Mouse (Mus musculus): ENCODE results near the gene Rad9b. TPM values are rescaled to one million over a fixed set of nuclear protein-coding genes. Genes with fewer than 3 reads are reported as not detected.

Rad9b gene
- total and polyA plus RNA-seq, 3 experiments, result 9.0 to 10.4 (median 10.3) TPM

- Histone ChIP-seq H3K27me3 (replicated peaks) (no peaks in the 10 kb centered on the region), H3K27ac (ENCODE audit: insufficient read depth, low read depth) (no peak overlapping the region), H3K9me3 (replicated peaks; ENCODE audit: low read length) (peaks cover 9% of the 10 kb centered on the region), H3K79me2 (replicated peaks; ENCODE audit: control insufficient read depth, extremely low read depth, insufficient read depth, poor library complexity, severe bottlenecking) (no peaks in the 10 kb centered on the region), H3K4me2 (ENCODE audit: insufficient read depth, low read depth, poor library complexity, severe bottlenecking) (no peak overlapping the region), H3K4me3 (replicated peaks in 1 of 3; ENCODE audit: low read depth in 2 of 3, low read length in 2 of 3, poor library complexity in 1 of 3) (no peak overlapping the region), H3K4me1 (ENCODE audit: control insufficient read depth in 1 of 2, insufficient read depth in 2 of 2) (no peaks in the 10 kb centered on the region), H3K36me3 (replicated peaks in 1 of 2; ENCODE audit: control insufficient read depth in 1 of 2, insufficient read depth in 1 of 2, low read length in 1 of 2) (peaks cover 3 to 40% of the 10 kb centered on the region in 2 experiments), H3K9ac (ENCODE audit: insufficient read depth, low read depth) (no peak overlapping the region)
- no peak for TF ChIP-seq POLR2AphosphoS2 (IDR thresholded peaks at IDR 0.05; ENCODE audit: low read depth, low read length)
- TF ChIP-seq CTCF (conservative IDR thresholded peaks at IDR 0.05 in 1 of 2, IDR thresholded peaks at IDR 0.05 in 1 of 2; ENCODE audit: low read depth in 2 of 2, low read length in 2 of 2), result 0 out of 4 replicates have a peak, but pooled peaks of 1 of the 2 experiments have one; percentile 16
- DNase-seq (ENCODE audit: extremely low read depth), result no peak
- dilution Hi-C loops (cut with MboI; ENCODE audit: extremely low pct_ligation_motif_present, extremely low pct_unique_long_range_greater_than_20kb, low sequenced_read_pairs) (no loop called here), in situ Hi-C loops (cut with MboI; ENCODE audit: low pct_ligation_motif_present, low pct_unique_long_range_greater_than_20kb, low sequenced_read_pairs) (no loop called here)
Observed at GRCm38 (mm10) chr5:122345777-122346176, 8.3 kb downstream of the Rad9b start.

GRCm38 (mm10) chr5:122344260-122344659 is 9.8 kb downstream of the Rad9b start:
- Histone ChIP-seq H3K4me2 (ENCODE audit: insufficient read depth, low read depth, poor library complexity, severe bottlenecking) (no peak overlapping the region), H3K79me2 (replicated peaks; ENCODE audit: control insufficient read depth, extremely low read depth, insufficient read depth, poor library complexity, severe bottlenecking) (no peaks in the 10 kb centered on the region), H3K9me3 (replicated peaks; ENCODE audit: low read length) (peaks cover 12% of the 10 kb centered on the region), H3K27me3 (replicated peaks) (no peaks in the 10 kb centered on the region), H3K36me3 (replicated peaks in 1 of 2; ENCODE audit: control insufficient read depth in 1 of 2, insufficient read depth in 1 of 2, low read length in 1 of 2) (peaks cover 3 to 49% of the 10 kb centered on the region in 2 experiments), H3K27ac (ENCODE audit: insufficient read depth, low read depth) (no peak overlapping the region), H3K4me1 (ENCODE audit: control insufficient read depth in 1 of 2, insufficient read depth in 2 of 2) (no peaks in the 10 kb centered on the region), H3K9ac (ENCODE audit: insufficient read depth, low read depth) (no peak overlapping the region), H3K4me3 (replicated peaks in 1 of 3; ENCODE audit: low read depth in 2 of 3, low read length in 2 of 3, poor library complexity in 1 of 3) (no peak overlapping the region)
- dilution Hi-C loops (cut with MboI; ENCODE audit: extremely low pct_ligation_motif_present, extremely low pct_unique_long_range_greater_than_20kb, low sequenced_read_pairs), result no loop called here
- no peak for TF ChIP-seq POLR2AphosphoS2 (IDR thresholded peaks at IDR 0.05; ENCODE audit: low read depth, low read length)
- TF ChIP-seq RAD21 (IDR thresholded peaks at IDR 0.05; ENCODE audit: low read depth, low read length), result peak; percentile 88
- peak; percentile 95 for TF ChIP-seq SMC3 (IDR thresholded peaks at IDR 0.05; ENCODE audit: low read depth, low read length)
- peak; percentile 78 for TF ChIP-seq ZC3H11A (IDR thresholded peaks at IDR 0.05; ENCODE audit: low read depth, low read length)
- TF ChIP-seq CTCF (conservative IDR thresholded peaks at IDR 0.05 in 1 of 2, IDR thresholded peaks at IDR 0.05 in 1 of 2; ENCODE audit: low read depth in 2 of 2, low read length in 2 of 2), result peak; percentile 83 to 94
- TF ChIP-seq ELF1 (IDR thresholded peaks at IDR 0.05; ENCODE audit: low read depth, low read length), result no peak
- peak; percentile 78 for DNase-seq (ENCODE audit: extremely low read depth)
- in situ Hi-C loops (cut with MboI; ENCODE audit: low pct_ligation_motif_present, low pct_unique_long_range_greater_than_20kb, low sequenced_read_pairs), result no loop called here

GRCm38 (mm10) chr5:122343768-122344167 is 10.3 kb downstream of the Rad9b start:
- in situ Hi-C loops (cut with MboI; ENCODE audit: low pct_ligation_motif_present, low pct_unique_long_range_greater_than_20kb, low sequenced_read_pairs), result no loop called here

More at GRCm38 (mm10) chr5:122343768-122344167, 10.3 kb downstream of the Rad9b start:
- no peak for DNase-seq (ENCODE audit: extremely low read depth)
- H3K4me3 ChIP-seq (replicated peaks in 1 of 3; ENCODE audit: low read depth in 2 of 3, low read length in 2 of 3, poor library complexity in 1 of 3), result no peak overlapping the region
- no peaks in the 10 kb centered on the region for H3K27me3 ChIP-seq (replicated peaks)
- TF ChIP-seq ZNF384 (IDR thresholded peaks at IDR 0.05; ENCODE audit: low read depth, low read length) (no peak), JUND (conservative IDR thresholded peaks at IDR 0.05; ENCODE audit: low read depth, low read length) (no peak), SIN3A (IDR thresholded peaks at IDR 0.05; ENCODE audit: low read length) (no peak), MYC (IDR thresholded peaks at IDR 0.05; ENCODE audit: low read depth, low read length) (no peak), NRF1 (IDR thresholded peaks at IDR 0.05; ENCODE audit: low read depth, low read length) (no peak)
- dilution Hi-C loops (cut with MboI; ENCODE audit: extremely low pct_ligation_motif_present, extremely low pct_unique_long_range_greater_than_20kb, low sequenced_read_pairs), result no loop called here
- peaks cover 4 to 51% of the 10 kb centered on the region in 2 experiments for H3K36me3 ChIP-seq (replicated peaks in 1 of 2; ENCODE audit: control insufficient read depth in 1 of 2, insufficient read depth in 1 of 2, low read length in 1 of 2)
- no peaks in the 10 kb centered on the region for H3K79me2 ChIP-seq (replicated peaks; ENCODE audit: control insufficient read depth, extremely low read depth, insufficient read depth, poor library complexity, severe bottlenecking)
- H3K9me3 ChIP-seq (replicated peaks; ENCODE audit: low read length), result peaks cover 12% of the 10 kb centered on the region
- H3K27ac ChIP-seq (ENCODE audit: insufficient read depth, low read depth), result no peak overlapping the region
- H3K4me2 ChIP-seq (ENCODE audit: insufficient read depth, low read depth, poor library complexity, severe bottlenecking), result no peak overlapping the region
- no peaks in the 10 kb centered on the region for H3K4me1 ChIP-seq (ENCODE audit: control insufficient read depth in 1 of 2, insufficient read depth in 2 of 2)
- no peak overlapping the region for H3K9ac ChIP-seq (ENCODE audit: insufficient read depth, low read depth)
